In the genomic region with DNA sequence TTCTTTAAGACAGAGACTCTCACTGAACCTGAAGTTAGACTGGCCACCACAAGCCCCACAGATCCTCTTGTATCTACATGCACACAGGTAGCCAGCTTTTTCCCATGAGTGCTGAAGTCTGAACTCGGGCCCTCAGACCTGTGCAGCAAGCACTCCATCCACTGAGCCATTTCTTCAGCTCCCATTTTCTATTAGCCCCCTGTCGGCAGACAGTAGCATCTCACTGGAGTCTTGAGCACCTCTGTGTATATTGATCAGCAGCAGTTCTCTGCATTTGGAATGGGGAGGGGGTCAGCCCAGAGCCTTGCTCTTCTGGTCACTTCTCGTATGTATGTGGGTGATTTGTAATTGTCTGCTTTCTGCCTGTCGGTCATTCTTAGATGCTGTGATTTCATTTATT, we compare ENCODE assay signal across 13 mouse cellular contexts. TPM values are rescaled to one million over a fixed set of nuclear protein-coding genes. Genes with fewer than 3 reads are reported as not detected.
DNase-seq lines count a peak whose midpoint lies in the region; ATAC-seq and TF ChIP-seq lines count a peak whose summit lies in the region.
"Had no signal": no experiment of that assay in that cellular context is flagged by ENCODE, and none has a peak within 500 bp of the region (broad histone marks: within the 10 kb centered on the region; RNA-seq: fewer than 3 reads in every experiment).

No protein-coding gene starts in this region.

- no peaks in the 10 kb centered on the region for H3K9me3 ChIP-seq in liver, embryonic 14.5 days (ENCODE audit: control insufficient read depth, low read length)
- H3K9me3 ChIP-seq in forebrain, embryonic 13.5 days (replicated peaks): no peaks in the 10 kb centered on the region
- no peaks in the 10 kb centered on the region for H3K9me3 ChIP-seq in midbrain, embryonic 16.5 days (replicated peaks; ENCODE audit: control insufficient read depth, low read length, poor library complexity, severe bottlenecking)
- H3K9me3 ChIP-seq: forebrain, embryonic 10.5 days had no signal

- no peaks in the 10 kb centered on the region for H3K27me3 ChIP-seq in liver, embryonic 14.5 days (ENCODE audit: control insufficient read depth, insufficient read depth, low read length)
- H3K27me3 ChIP-seq in forebrain, embryonic 13.5 days: no peaks in the 10 kb centered on the region
- H3K27me3 ChIP-seq in midbrain, embryonic 16.5 days (ENCODE audit: control insufficient read depth, insufficient read depth, low read depth, low read length): no peaks in the 10 kb centered on the region

- ATAC-seq in liver, embryonic 14.5 days (ENCODE audit: insufficient read depth): no peak
- no peak for ATAC-seq in forebrain, embryonic 13.5 days
- ATAC-seq in midbrain, embryonic 16.5 days: no peak

- no peaks in the 10 kb centered on the region for H3K4me1 ChIP-seq in liver, embryonic 14.5 days (replicated peaks; ENCODE audit: control insufficient read depth in 2 of 2, insufficient read depth in 2 of 2, low read length in 1 of 2)
- peaks cover 6% of the 10 kb centered on the region; the same call in 1 of the 2 replicates for H3K4me1 ChIP-seq in forebrain, embryonic 13.5 days
- H3K4me1 ChIP-seq in midbrain, embryonic 16.5 days (ENCODE audit: control insufficient read depth, insufficient read depth, low read length): peaks cover 7% of the 10 kb centered on the region; the same call in 1 of the 2 replicates

- no peak for TF ChIP-seq EP300 in liver, embryonic 14.5 days (IDR thresholded peaks at IDR 0.05; ENCODE audit: low read depth)

- peak; percentile 28 for DNase-seq in embryo, embryonic 10 days (ENCODE audit: low spot score)
- no peak for DNase-seq in embryo, embryonic 9.5 days (ENCODE audit: extremely low spot score)
- DNase-seq in liver, embryonic 14.5 days (ENCODE audit: low read depth in 3 of 3, low spot score in 3 of 3): no peak
- DNase-seq in liver: no peak
- peak; percentile 12 for DNase-seq in brain, adult 2 months (ENCODE audit: low read depth, low spot score)
- peak; percentile 27 for DNase-seq in retina, embryonic 14.5 days (ENCODE audit: low spot score)
- DNase-seq: cerebellum, adult 9-10 months; heart, adult 11 months; layer of hippocampus, adult 9-11 months had no signal

- no peak overlapping the region for H3K9ac ChIP-seq in liver, embryonic 14.5 days (replicated peaks)
- H3K9ac ChIP-seq in forebrain, embryonic 13.5 days: no peak overlapping the region
- no peak overlapping the region for H3K9ac ChIP-seq in midbrain, embryonic 16.5 days (ENCODE audit: low read depth, low read length)

- no peak overlapping the region for H3K4me2 ChIP-seq in liver, embryonic 14.5 days (ENCODE audit: low read depth)
- H3K4me2 ChIP-seq in forebrain, embryonic 13.5 days: no peak overlapping the region
- H3K4me2 ChIP-seq in midbrain, embryonic 16.5 days (ENCODE audit: low read length): no peak overlapping the region

- peak; percentile 54 for TF ChIP-seq CTCF in liver, embryonic 14.5 days (IDR thresholded peaks at IDR 0.05; ENCODE audit: low read depth)

- H3K4me3 ChIP-seq in liver, embryonic 14.5 days (ENCODE audit: insufficient read depth in 1 of 2, low read depth in 2 of 2, low read length in 2 of 2): no peak overlapping the region
- no peak overlapping the region for H3K4me3 ChIP-seq in forebrain, embryonic 13.5 days
- no peak overlapping the region for H3K4me3 ChIP-seq in midbrain, embryonic 16.5 days (ENCODE audit: low read depth, low read length)
- H3K4me3 ChIP-seq: forebrain, embryonic 10.5 days had no signal

- H3K36me3 ChIP-seq in liver, embryonic 14.5 days (replicated peaks; ENCODE audit: control insufficient read depth, insufficient read depth, low read depth): no peaks in the 10 kb centered on the region
- H3K36me3 ChIP-seq in forebrain, embryonic 13.5 days (ENCODE audit: poor library complexity, severe bottlenecking): peaks cover 23% of the 10 kb centered on the region; the same call in 1 of the 2 replicates
- 0 out of 2 replicates have a peak, but pooled peaks cover 3% of the 10 kb centered on the region for H3K36me3 ChIP-seq in midbrain, embryonic 16.5 days (ENCODE audit: control insufficient read depth, insufficient read depth, low read length)

- WGBS in liver, embryonic 14.5 days (ENCODE audit: insufficient replicate concordance): 66% methylated on average over 4 of the region's 4 CpGs
- WGBS in forebrain, embryonic 13.5 days: 71% methylated on average over 4 of the region's 4 CpGs
- WGBS in midbrain, embryonic 16.5 days: 71% methylated on average over 4 of the region's 4 CpGs

- no peak overlapping the region for H3K27ac ChIP-seq in liver, embryonic 14.5 days
- no peak overlapping the region for H3K27ac ChIP-seq in forebrain, embryonic 13.5 days
- no peak overlapping the region for H3K27ac ChIP-seq in midbrain, embryonic 16.5 days (ENCODE audit: low read length)
- H3K27ac ChIP-seq: forebrain, embryonic 10.5 days had no signal

RNA-seq across cellular contexts. Expression of a gene that starts 6.8 kb away (rescaled TPM):
- 7.1 and 7.9 TPM in 2 replicates for polyA plus RNA-seq in liver, embryonic 14.5 days (2012; rRNA removed)
- 8.7 and 8.8 TPM in 2 replicates for polyA plus RNA-seq in liver, embryonic 14.5 days (2014; fragmentation: Nextera tagmentation; extraction: Ambion mirVana)
- 23.6 and 29.6 TPM in 2 replicates for polyA plus RNA-seq in forebrain, embryonic 13.5 days (2015; fragmentation: Nextera tagmentation; extraction: Ambion mirVana)
- 33.6 and 36.1 TPM in 2 replicates for polyA plus RNA-seq in midbrain, embryonic 16.5 days (2015; fragmentation: Nextera tagmentation; extraction: Ambion mirVana)

RNA-seq across cellular contexts. Expression of a gene that starts 19.4 kb away (rescaled TPM):
- polyA plus RNA-seq in liver, embryonic 14.5 days (2012; rRNA removed): not detected in 2 replicates
- polyA plus RNA-seq in liver, embryonic 14.5 days (2014; fragmentation: Nextera tagmentation; extraction: Ambion mirVana): not detected in 2 replicates
- not detected in 2 replicates for polyA plus RNA-seq in forebrain, embryonic 13.5 days (2015; fragmentation: Nextera tagmentation; extraction: Ambion mirVana)
- polyA plus RNA-seq in midbrain, embryonic 16.5 days (2015; fragmentation: Nextera tagmentation; extraction: Ambion mirVana): 0.38 TPM in 1 of 2 replicates, not detected in the other

RNA-seq across cellular contexts. Expression of a gene that starts 22.3 kb away (rescaled TPM):
- not detected in 2 replicates for polyA plus RNA-seq in liver, embryonic 14.5 days (2012; rRNA removed)
- polyA plus RNA-seq in liver, embryonic 14.5 days (2014; fragmentation: Nextera tagmentation; extraction: Ambion mirVana): 0.05 TPM in 1 of 2 replicates, not detected in the other
- polyA plus RNA-seq in forebrain, embryonic 13.5 days (2015; fragmentation: Nextera tagmentation; extraction: Ambion mirVana): not detected in 2 replicates
- not detected in 2 replicates for polyA plus RNA-seq in midbrain, embryonic 16.5 days (2015; fragmentation: Nextera tagmentation; extraction: Ambion mirVana)
- polyA plus RNA-seq: forebrain, embryonic 10.5 days had no signal

RNA-seq across cellular contexts. Expression of a gene that starts 24.2 kb away (rescaled TPM):
- polyA plus RNA-seq in liver, embryonic 14.5 days (2012; rRNA removed): 8.0 and 8.7 TPM in 2 replicates
- polyA plus RNA-seq in liver, embryonic 14.5 days (2014; fragmentation: Nextera tagmentation; extraction: Ambion mirVana): 11.0 and 12.1 TPM in 2 replicates
- polyA plus RNA-seq in forebrain, embryonic 13.5 days (2015; fragmentation: Nextera tagmentation; extraction: Ambion mirVana): 41.2 and 45.3 TPM in 2 replicates
- 51.9 and 53.4 TPM in 2 replicates for polyA plus RNA-seq in midbrain, embryonic 16.5 days (2015; fragmentation: Nextera tagmentation; extraction: Ambion mirVana)

RNA-seq across cellular contexts. Expression of a gene that starts 35.3 kb away (rescaled TPM):
- not detected in 2 replicates for polyA plus RNA-seq in liver, embryonic 14.5 days (2012; rRNA removed)
- not detected in 2 replicates for polyA plus RNA-seq in liver, embryonic 14.5 days (2014; fragmentation: Nextera tagmentation; extraction: Ambion mirVana)
- polyA plus RNA-seq in forebrain, embryonic 13.5 days (2015; fragmentation: Nextera tagmentation; extraction: Ambion mirVana): not detected in 2 replicates
- not detected in 2 replicates for polyA plus RNA-seq in midbrain, embryonic 16.5 days (2015; fragmentation: Nextera tagmentation; extraction: Ambion mirVana)
- polyA plus RNA-seq: forebrain, embryonic 10.5 days; limb, embryonic 14.5 days had no signal

Comparison
In these comparisons a context has a peak if more than half of its experiments do, and no peak if none do; other contexts are left out.
1. DNase-seq: peak in embryo, embryonic 10 days (single experiment), brain, adult 2 months (single experiment) and retina, embryonic 14.5 days (single experiment); none in embryo, embryonic 9.5 days (single experiment), liver, embryonic 14.5 days (0 of 3) and liver (single experiment).